Mouse (Mus musculus) C2C12 (cell line): ENCODE data around the gene Hoxa11. TPM values are rescaled to one million over a fixed set of nuclear protein-coding genes. Genes with fewer than 3 reads are reported as not detected.

Source experiments
- H3K27me3 ChIP-seq: one replicate; pipeline ENCODE4 v1.6.1; 2011; ENCODE audit not compliant: control insufficient read depth, insufficient read depth, insufficient read length
- H3K36me3 ChIP-seq: one replicate; pipeline ENCODE4 v1.6.1; 2011; ENCODE audit not compliant: control insufficient read depth, insufficient read depth
- H3K4me3 ChIP-seq: one replicate; pipeline ENCODE4 v1.5.1; 2011; ENCODE audit warnings: mild to moderate bottlenecking, control low read depth; ENCODE audit not compliant: poor library complexity, insufficient read depth, severe bottlenecking
- H3K79me2 ChIP-seq: one replicate; pipeline ENCODE4 v1.6.1; 2011; ENCODE audit not compliant: control insufficient read depth, insufficient read depth
- H3K79me3 ChIP-seq: one replicate; pipeline ENCODE4 v1.6.1; 2011; ENCODE audit warnings: low read depth, control low read depth
- H3ac ChIP-seq: one replicate; pipeline ENCODE3; 2011; ENCODE audit warnings: low read depth; ENCODE audit not compliant: control insufficient read depth, insufficient read length
- CEBPB ChIP-seq: IDR thresholded peaks from one replicate; pipeline ENCODE4 v1.6.1; 2011; ENCODE audit warnings: low read depth, mild to moderate bottlenecking, control low read depth, moderate library complexity
- CTCF ChIP-seq: IDR thresholded peaks from one replicate; pipeline ENCODE4 v1.5.1; 2011; ENCODE audit not compliant: control insufficient read depth, insufficient read depth, insufficient read length
- FOSL1 ChIP-seq: IDR thresholded peaks from one replicate; pipeline ENCODE4 v1.8.0; 2011; ENCODE audit warnings: mild to moderate bottlenecking, low read length; ENCODE audit not compliant: poor library complexity, insufficient read depth, severe bottlenecking
- MAX ChIP-seq: IDR thresholded peaks from one replicate; pipeline ENCODE4 v1.6.1; 2011; ENCODE audit warnings: mild to moderate bottlenecking, control low read depth
- MYOD1 ChIP-seq: IDR thresholded peaks from one replicate; pipeline ENCODE4 v1.6.1; 2011; ENCODE audit warnings: low read depth; ENCODE audit not compliant: control insufficient read depth, insufficient read length
- MYOG ChIP-seq: IDR thresholded peaks from one replicate; pipeline ENCODE4 v1.6.1; 2011; ENCODE audit not compliant: control insufficient read depth, insufficient read length; ENCODE audit errors: extremely low read depth
- USF1 ChIP-seq: IDR thresholded peaks from one replicate; pipeline ENCODE4 v1.6.1; 2011; ENCODE audit warnings: low read depth, mild to moderate bottlenecking, control low read depth, moderate library complexity
- polyA plus RNA-seq: library from polyadenylated mRNA; unstranded; fragments of >200 nt; fragmentation: generic; extraction: Trizol; gene quantifications from one replicate; pipeline ENCODE4 v1.2.1, GENCODE M21; 2012; ENCODE audit warnings: missing spikeins

Gene Hoxa11
- polyA plus RNA-seq, 1 experiment, result 19.2 TPM

- TF ChIP-seq CEBPB (no peak), MYOD1 (no peak), FOSL1 (no peak), CTCF (no peak), USF1 (no peak), MYOG (no peak), MAX (no peak)
- no peaks in the 10 kb centered on the region for H3K27me3 ChIP-seq
- peaks cover 34% of the 10 kb centered on the region for H3K36me3 ChIP-seq
Observed at GRCm38 (mm10) chr6:52208868-52209684, 36.5 kb downstream of the Hoxa11 start.

DNA sequence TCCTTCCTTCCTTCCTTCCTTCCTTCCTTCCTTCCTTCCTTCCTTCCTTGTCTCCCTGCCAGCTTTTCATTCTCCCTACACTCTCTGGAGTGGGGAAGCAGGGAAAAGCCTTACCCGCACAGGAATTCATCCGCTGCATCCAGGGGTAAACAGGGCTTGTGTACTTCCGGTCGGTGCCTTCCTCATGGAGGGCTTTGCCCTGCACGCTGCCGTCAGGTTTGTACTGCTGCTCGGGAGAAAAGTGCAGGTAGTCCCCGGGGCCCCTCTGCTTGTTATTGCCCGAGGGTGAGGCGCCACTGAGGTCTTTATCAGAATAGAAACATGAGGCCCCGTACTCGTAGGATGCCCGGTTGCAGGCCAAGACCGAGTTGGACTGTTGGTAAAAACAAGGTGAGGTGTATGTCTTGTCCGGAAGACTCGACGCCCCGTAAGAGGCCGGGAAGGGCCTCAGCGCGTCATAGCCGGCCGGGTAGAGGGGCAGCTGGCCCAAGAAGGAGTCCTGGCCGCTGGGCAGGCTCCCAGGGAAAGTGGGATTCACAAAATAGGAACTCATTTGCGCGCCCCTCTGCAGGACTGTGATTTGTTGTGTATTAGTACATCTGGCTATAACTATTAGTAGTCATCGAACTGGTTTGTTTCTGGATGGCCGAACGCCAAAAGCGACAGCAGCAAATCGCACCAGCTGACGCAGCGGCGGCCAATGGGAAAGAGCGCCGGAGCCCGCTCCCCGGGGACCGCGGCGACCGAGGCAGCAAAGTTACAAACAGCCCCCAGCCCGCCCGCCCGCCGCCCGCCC, 37.3 kb downstream of the Hoxa11 start, which contains the start of gene Hoxa6:
TSS of gene Hoxa6 (minus strand) at position 651 of the 796 bp plus-strand sequence.
- Histone ChIP-seq H3ac (peak within 1 kb of the TSS; percentile 28), H3K4me3 (peak within 1 kb of the TSS; percentile 11), H3K27me3 (no peaks in the 10 kb centered on the region), H3K79me3 (peaks cover 34% of the 10 kb centered on the region), H3K79me2 (peaks cover 62% of the 10 kb centered on the region), H3K36me3 (peaks cover 36% of the 10 kb centered on the region)
- no peak for TF ChIP-seq FOSL1
- peak; percentile 27 for TF ChIP-seq USF1

More at GRCm38 (mm10) chr6:52208868-52209684, 36.5 kb downstream of the Hoxa11 start:
- Histone ChIP-seq H3K79me3 (peaks cover 34% of the 10 kb centered on the region), H3ac (peak overlapping the region; percentile 28), H3K79me2 (peaks cover 65% of the 10 kb centered on the region), H3K4me3 (peak overlapping the region; percentile 11)

DNA sequence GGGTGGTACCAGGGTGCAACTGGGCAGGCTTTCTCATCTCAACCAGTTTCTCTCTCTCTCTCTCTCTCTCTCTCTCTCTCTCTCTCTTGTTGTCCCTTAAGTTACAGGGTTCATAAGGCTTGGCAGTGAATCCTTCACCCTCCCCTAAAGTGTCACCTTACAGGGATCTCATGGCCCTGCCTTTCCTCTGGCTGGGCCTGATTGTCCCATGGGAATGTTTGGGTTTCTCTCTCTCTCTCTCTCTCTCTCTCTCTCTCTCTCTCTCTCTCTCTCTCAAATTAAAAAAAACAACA, 38.0 kb downstream of the Hoxa11 start:
- TF ChIP-seq FOSL1, result no peak
- no peak for TF ChIP-seq MYOD1
- TF ChIP-seq USF1, result no peak
- no peak for TF ChIP-seq CTCF
- no peak for TF ChIP-seq CEBPB
- TF ChIP-seq MAX, result no peak
- TF ChIP-seq MYOG, result no peak
- H3K79me3 ChIP-seq, result peaks cover 34% of the 10 kb centered on the region
- H3ac ChIP-seq, result no peak overlapping the region
- H3K27me3 ChIP-seq, result no peaks in the 10 kb centered on the region
- peaks cover 58% of the 10 kb centered on the region for H3K79me2 ChIP-seq
- no peak overlapping the region for H3K4me3 ChIP-seq
- H3K36me3 ChIP-seq, result peaks cover 36% of the 10 kb centered on the region

DNA sequence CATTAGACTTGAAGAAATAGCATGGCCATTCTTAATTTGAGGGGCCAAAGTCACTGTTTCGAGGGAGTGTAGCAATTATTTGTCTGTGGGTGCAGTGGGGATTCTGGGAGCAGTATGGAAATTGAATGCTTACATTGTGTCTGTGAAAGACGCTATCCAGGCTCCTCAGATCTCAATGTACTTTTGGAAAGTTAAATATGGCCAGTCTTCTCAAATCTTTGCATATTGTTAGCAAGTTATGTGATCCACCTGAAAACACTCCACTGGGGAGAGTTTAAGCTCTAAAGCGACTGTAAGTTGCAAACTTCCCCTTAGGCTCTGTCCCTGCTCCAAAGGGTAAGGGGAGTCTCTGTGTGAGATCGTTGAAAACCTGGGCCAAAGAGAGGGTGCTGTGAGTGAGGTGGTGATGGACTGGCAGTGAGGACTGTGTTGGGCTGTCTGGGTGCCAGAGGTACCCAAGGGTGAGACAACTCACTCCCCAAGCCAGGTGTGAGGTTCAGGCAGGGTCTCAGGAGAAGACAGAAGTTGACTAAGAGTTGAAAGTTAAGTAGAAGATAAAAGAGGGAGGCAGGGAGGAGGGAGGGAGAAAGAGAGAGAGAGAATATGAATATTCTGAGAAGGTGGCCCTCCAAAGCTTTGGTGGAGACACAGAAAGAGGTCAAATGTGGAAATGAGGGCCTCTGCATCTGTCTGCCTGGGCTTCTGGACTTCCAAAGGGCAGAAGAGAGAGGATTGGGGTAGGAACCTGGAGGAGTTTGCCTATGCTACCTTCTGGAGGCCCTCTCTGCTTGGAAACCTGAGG, 38.5 kb downstream of the Hoxa11 start:
- Histone ChIP-seq H3K79me3 (peaks cover 31% of the 10 kb centered on the region), H3K36me3 (peaks cover 36% of the 10 kb centered on the region), H3ac (no peak overlapping the region), H3K27me3 (no peaks in the 10 kb centered on the region), H3K4me3 (no peak overlapping the region), H3K79me2 (peaks cover 53% of the 10 kb centered on the region)
- TF ChIP-seq CTCF, result no peak
- no peak for TF ChIP-seq MYOD1
- TF ChIP-seq FOSL1, result no peak
- no peak for TF ChIP-seq MYOG
- TF ChIP-seq CEBPB, result no peak
- TF ChIP-seq USF1, result no peak
- TF ChIP-seq MAX, result no peak

DNA sequence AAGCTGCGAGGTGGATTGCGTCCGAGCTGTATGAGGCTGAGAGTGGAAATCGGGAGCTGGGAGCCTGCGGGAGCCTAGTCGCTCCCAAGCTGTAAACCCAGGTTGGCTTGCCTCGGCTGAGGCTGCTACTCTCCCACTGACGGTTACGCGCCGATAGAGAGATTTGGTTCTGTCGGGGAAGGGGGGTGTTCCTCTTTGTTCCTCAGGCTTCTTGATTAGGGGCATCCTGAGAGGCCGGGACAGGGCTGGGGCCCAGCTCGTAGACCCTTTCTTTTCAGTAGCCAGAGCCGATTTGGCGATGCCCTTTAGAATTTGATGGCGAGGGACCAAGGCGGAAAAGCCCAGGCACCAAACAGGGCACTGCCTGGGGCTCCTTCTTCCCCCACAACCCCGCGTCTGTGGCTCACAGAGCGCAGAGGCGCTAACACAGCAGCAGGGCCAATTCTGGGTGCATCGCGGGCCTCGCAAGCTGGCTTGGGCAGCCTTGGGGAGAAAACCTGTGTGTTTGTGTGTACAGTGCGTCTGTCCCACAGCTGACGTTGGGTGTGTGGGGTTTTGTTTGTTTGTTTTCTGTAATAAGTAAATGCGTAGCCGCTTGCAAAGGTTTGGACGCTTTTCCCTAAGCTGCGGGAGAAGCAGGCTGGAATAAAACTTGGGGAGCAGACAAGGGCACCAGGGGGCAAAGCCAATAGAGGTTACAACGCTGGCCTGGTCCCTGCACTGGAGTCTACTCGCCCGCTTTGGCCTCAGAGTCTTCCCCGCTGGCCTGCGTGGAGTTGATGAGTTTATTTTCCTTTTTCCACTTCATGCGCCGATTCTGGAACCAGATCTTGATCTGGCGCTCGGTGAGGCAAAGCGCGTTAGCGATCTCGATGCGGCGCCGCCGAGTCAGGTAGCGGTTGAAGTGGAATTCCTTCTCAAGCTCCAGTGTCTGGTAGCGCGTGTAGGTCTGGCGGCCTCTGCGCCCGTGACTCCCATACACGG, 39.7 kb downstream of the Hoxa11 start:
- Histone ChIP-seq H3K79me2 (peaks cover 41% of the 10 kb centered on the region), H3K4me3 (no peak overlapping the region), H3K36me3 (peaks cover 36% of the 10 kb centered on the region), H3K27me3 (no peaks in the 10 kb centered on the region), H3K79me3 (peaks cover 21% of the 10 kb centered on the region), H3ac (no peak overlapping the region)
- TF ChIP-seq FOSL1 (no peak), CTCF (no peak), CEBPB (no peak), MYOG (no peak), MAX (no peak), USF1 (no peak), MYOD1 (no peak)
